Mouse (Mus musculus): ENCODE results near the gene Mettl7a1.

The Mettl7a1 gene

GRCm38 (mm10) chr15:100346761-100347160, 42.8 kb downstream of the Mettl7a1 start:
- WGBS, result 37% methylated on average over 13 of the region's 14 CpGs

DNA sequence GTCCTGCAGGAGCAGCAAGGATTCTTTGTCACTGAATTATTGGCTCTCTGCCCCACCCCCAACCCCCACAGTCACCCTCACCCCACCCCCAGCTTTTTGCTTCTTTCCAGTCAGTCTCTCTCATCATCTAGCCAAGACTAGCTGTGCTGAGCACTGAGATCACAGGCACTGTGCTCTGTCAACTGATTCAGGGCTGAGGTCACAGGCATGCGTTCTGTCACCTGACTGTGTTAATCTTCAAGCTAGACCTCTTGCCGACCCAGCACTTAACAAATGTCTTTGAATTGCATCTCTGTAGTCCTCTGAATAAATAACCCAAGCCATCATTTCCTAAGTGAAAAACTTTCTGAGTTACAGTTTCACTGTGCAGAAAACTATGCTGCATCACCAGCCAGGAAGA, 45.6 kb downstream of the Mettl7a1 start:
- 65% methylated on average over 2 of the region's 2 CpGs for WGBS

GRCm38 (mm10) chr15:100351501-100352060, 47.6 kb downstream of the Mettl7a1 start:
- 76% methylated on average over 6 of the region's 6 CpGs for WGBS

DNA sequence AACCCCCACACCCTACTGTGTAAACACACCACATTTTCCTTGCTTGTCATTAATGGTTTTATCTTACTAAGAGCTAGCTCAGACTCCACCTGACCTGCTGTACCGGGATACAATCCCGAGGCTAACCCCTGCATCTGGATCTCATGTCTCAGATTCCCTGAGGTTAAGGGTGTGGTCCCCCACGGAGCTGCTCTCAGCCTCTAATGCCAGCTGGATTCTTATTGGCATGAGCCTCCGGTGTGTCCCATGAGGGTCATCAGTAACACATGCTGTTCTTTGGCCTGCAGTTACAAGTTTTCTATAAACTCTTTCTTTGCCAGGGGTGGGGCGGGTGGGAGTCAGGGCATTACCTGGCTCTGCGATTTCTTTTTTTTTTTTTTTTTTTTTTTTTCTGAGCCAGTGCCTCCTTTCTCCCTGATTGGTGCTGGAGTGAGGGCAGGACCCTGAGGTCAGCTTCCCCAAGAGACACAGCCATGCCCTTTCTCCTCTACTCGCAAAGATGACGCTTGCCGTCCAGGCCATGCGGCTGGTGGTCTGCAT, 48.8 kb downstream of the Mettl7a1 start, which contains the start of the genes Methig1 and Mettl7a2:
TSS of gene Methig1 (plus strand) at position 439 of the 540 bp plus-strand sequence.
TSS of gene Mettl7a2 (plus strand) at position 490 of the 540 bp plus-strand sequence.
- 89% methylated on average over 10 of the region's 10 CpGs for WGBS

DNA sequence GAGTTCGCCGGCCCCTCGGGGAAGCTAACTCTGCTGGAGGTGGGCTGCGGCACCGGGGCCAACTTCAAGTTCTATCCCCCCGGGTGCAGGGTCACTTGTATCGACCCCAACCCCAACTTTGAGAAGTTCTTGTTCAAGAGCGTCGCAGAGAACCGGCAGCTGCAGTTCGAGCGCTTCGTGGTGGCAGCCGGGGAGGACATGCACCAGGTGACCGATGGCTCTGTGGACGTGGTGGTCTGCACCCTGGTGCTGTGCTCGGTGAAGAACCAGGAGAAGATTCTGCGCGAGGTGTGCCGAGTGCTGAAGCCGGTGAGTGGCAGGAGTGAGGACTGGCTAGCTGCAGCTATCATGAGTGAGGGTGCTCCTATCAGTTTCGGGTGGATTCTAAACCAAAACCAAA, 49.5 kb downstream of the Mettl7a1 start:
- WGBS, result 93% methylated on average over 22 of the region's 22 CpGs

GRCm38 (mm10) chr15:100355876-100356275, 51.9 kb downstream of the Mettl7a1 start:
- 90% methylated on average over 5 of the region's 5 CpGs for WGBS

DNA sequence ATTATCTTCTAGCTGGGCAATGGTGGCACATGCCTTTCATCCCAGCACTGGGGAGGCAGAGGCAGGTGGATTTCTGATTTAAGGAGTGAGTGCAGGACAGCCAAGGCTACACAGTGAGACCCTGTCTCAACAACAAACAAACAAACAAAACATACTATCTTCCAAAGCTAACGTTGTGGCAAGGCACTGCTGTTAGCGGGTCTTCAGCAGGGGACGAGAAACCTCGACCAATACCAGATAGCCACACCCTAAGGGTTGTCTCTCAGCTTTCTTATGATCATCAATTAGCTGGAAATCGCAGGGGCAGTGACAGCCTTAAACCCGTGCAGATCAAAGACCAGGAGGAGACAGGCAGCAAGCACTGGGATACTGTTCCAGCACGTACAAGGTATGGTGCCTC, 60.3 kb downstream of the Mettl7a1 start, which contains the start of gene Higd1c:
TSS of gene Higd1c (plus strand) at position 301 of the 400 bp plus-strand sequence.
- WGBS, result 83% methylated on average over 7 of the region's 7 CpGs

DNA sequence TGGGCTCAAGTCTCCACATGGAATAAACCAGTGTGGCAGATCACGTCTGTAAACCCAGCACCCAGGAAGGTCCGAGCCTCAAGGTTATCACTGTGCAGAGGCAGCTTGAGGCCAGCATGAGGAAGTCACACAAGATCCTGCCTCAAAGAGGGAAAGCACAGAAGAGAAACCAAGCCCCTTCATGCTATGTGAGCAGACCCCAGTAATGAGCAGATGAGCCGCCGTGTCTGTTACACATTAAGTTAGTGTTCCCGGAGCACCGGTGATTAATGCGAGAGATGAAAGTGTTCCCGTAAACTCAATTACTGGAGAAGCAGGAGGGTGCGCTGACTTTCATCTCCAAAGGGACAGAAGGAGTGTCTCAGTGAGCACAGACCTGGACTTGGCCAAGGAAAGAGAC, 62.0 kb downstream of the Mettl7a1 start:
- 79% methylated on average over 9 of the region's 9 CpGs for WGBS

GRCm38 (mm10) chr15:100367119-100367518, 63.2 kb downstream of the Mettl7a1 start:
- WGBS, result 83% methylated on average over 7 of the region's 7 CpGs

DNA sequence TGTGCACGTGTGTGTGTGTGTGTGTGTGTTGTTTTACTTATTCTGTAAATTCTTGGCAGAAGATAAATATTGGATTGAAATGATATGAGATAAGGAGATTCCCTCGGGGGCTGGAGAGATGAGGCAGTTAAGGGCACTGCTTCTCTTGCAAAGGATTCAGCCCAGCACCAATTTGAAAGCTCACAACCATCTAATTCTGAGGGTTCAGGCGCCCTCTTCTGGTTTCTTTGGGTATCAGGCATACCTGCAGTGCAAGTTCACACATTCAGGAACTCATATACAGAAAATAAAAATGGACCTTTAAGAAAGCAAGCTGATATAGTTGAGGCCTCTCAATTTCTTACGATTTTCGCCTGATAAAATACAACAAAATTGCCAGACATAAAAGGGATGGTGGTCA, 71.1 kb downstream of the Mettl7a1 start:
- 36% methylated on average over 5 of the region's 5 CpGs for whole genome bisulfite sequencing

DNA sequence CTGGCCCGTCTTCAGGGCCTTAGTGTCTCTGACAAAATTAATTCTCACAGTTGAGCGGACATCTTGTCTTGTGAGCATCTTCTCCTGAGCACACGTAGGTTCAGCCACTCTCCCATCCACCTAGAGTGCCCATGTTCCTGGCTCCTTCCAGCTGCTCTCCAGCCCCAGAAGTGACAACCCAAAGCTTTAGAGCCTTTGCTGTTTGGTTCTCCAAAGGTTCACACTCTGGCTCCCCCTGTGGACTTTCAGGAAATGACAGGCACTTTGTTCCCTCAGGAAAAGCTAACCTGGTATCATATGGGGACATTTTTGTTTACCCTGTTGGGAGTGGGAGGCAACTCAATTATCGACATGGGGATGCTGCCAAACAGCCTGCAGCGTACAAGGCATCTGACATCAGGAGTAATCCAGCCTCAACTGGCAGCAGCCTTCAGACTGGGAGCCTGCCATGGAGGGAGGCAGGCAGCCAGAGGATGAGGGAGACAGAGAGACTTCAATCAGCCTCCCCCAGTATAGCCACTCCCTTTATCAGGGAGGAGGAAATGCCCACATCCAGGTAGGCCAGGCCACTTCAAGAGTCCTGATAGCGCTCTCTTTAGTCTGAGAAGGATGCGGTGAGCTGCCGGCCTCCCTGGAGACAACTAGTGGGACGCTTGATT, 74.0 kb downstream of the Mettl7a1 start:
- WGBS, result 35% methylated on average over 4 of the region's 9 CpGs
